Mouse (Mus musculus): Measurements from ENCODE around the gene Tipin.

- TF ChIP-seq POLR2A (IDR thresholded peaks at IDR 0.05; ENCODE audit: borderline replicate concordance, extremely low read depth, insufficient read depth, insufficient read length, poor library complexity, severe bottlenecking) (no peak), CTCF (IDR thresholded peaks at IDR 0.05; ENCODE audit: borderline replicate concordance, extremely low read depth, insufficient read depth, insufficient read length) (peak; percentile 50; the same call in 1 of the 2 replicates)
Measured at GRCm38 (mm10) chr9:64272611-64273010, 8.8 kb upstream of the Tipin start.
